Mouse (Mus musculus): ENCODE measurements at regions not wholly inside any gene's neighbourhood (a gene's known extent, or its start where the extent isn't known, plus 50 kb on each side); places are given as distances from the start of the nearest gene placed in this dataset.

DNA sequence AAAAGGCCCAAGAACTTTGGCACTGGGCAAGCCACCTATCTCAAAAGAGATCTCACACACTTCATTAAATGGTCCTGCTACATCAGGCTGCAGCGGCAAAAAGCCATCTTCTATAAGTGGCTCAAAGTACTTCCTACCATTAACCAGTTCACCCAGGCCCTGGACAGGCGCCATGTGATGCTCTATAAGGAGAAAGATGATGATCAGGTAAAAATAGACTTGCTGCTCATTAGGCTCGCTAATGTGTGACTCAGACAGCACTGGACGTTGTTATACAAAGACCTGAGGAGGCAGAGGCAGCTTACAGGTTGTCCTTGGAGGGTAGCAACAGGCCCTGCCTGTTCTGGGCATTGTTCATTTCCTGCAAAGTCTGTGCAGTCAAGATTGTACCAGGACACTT, 60.4 kb upstream of the Igfbp5 start:
- Histone ChIP-seq H3K27me3 (ENCODE audit: control insufficient read depth, insufficient read depth, low read length) (no peaks in the 10 kb centered on the region), H3K27ac (no peak overlapping the region), H3K4me3 (ENCODE audit: insufficient read depth in 1 of 2, low read depth in 2 of 2, low read length in 2 of 2) (no peak overlapping the region), H3K9me3 (ENCODE audit: control insufficient read depth, low read length) (no peaks in the 10 kb centered on the region), H3K4me1 (replicated peaks; ENCODE audit: control insufficient read depth in 2 of 2, insufficient read depth in 2 of 2, low read length in 1 of 2) (no peaks in the 10 kb centered on the region), H3K4me2 (ENCODE audit: low read depth) (no peak overlapping the region), H3K9ac (replicated peaks) (no peak overlapping the region), H3K36me3 (replicated peaks; ENCODE audit: control insufficient read depth, insufficient read depth, low read depth) (no peaks in the 10 kb centered on the region)
- no peak for ATAC-seq (ENCODE audit: insufficient read depth)
- 49% methylated on average over 4 of the region's 4 CpGs for WGBS (ENCODE audit: insufficient replicate concordance)
- no peak for TF ChIP-seq CTCF (IDR thresholded peaks at IDR 0.05; ENCODE audit: low read depth)
- TF ChIP-seq EP300 (IDR thresholded peaks at IDR 0.05; ENCODE audit: low read depth) = no peak
- DNase-seq (ENCODE audit: low read depth in 3 of 3, low spot score in 3 of 3) = no peak

DNA sequence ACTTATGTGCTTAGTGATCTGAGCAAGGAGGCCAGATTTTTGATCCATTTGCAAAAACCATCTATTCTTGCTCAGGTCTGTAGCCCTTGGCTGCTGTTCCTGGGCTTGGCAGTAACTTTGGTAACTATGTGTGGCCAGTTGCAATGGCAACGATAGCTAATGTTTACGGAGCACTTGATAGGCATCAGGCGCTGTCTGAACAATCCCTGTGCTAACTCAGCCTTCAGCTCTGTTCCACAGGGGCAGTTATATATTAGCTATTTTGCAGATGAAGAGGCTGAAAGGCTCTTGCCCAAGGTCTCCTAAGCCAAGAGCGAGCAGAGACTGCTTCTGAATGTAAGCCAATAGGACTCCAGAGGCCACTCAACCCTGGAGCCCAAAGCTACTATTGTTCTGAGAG, 55.1 kb upstream of the Igfbp5 start:
- no peak for DNase-seq (ENCODE audit: low read depth in 3 of 3, low spot score in 3 of 3)
- no peak for ATAC-seq (ENCODE audit: insufficient read depth)
- TF ChIP-seq EP300 (IDR thresholded peaks at IDR 0.05; ENCODE audit: low read depth) = no peak
- no peak for TF ChIP-seq CTCF (IDR thresholded peaks at IDR 0.05; ENCODE audit: low read depth)
- no peaks in the 10 kb centered on the region for H3K36me3 ChIP-seq (replicated peaks; ENCODE audit: control insufficient read depth, insufficient read depth, low read depth)
- no peaks in the 10 kb centered on the region for H3K4me1 ChIP-seq (replicated peaks; ENCODE audit: control insufficient read depth in 2 of 2, insufficient read depth in 2 of 2, low read length in 1 of 2)
- H3K9ac ChIP-seq (replicated peaks) = no peak overlapping the region
- no peak overlapping the region for H3K4me2 ChIP-seq (ENCODE audit: low read depth)
- WGBS (ENCODE audit: insufficient replicate concordance) = 75% methylated on average over 4 of the region's 4 CpGs
- H3K27me3 ChIP-seq (ENCODE audit: control insufficient read depth, insufficient read depth, low read length) = no peaks in the 10 kb centered on the region
- H3K4me3 ChIP-seq (ENCODE audit: insufficient read depth in 1 of 2, low read depth in 2 of 2, low read length in 2 of 2) = no peak overlapping the region
- no peaks in the 10 kb centered on the region for H3K9me3 ChIP-seq (ENCODE audit: control insufficient read depth, low read length)
- no peak overlapping the region for H3K27ac ChIP-seq
